25 mouse cellular contexts compared by ENCODE assay signal in the genomic region with DNA sequence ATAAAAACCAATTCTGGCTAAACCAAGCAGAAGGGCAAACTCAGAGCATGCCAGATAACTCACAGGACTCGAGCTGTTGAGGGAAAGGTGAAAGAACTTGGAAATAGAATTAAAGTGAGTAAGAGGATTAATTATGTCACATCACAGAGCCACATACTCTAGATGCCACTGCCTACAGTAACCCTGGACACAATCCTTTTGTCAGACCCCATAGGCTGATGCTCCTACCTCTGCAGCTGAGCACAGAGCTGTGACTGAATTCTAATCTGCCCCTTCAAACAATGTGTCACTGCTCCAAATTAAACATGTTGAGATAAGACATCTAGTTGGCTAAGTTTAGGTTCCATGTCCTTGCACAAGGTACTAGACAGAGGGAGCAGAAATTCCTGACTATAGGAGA.
"Had no signal": no experiment of that assay in that cellular context is flagged by ENCODE, and none has a peak within 500 bp of the region (broad histone marks: within the 10 kb centered on the region; RNA-seq: fewer than 3 reads in every experiment).

No protein-coding gene starts in this region.

- H3K9ac ChIP-seq: limb, embryonic 13.5 days; liver, embryonic 12.5 days; liver, embryonic 15.5 days; lung, embryonic 15.5 days; midbrain, embryonic 15.5 days; neural tube, embryonic 12.5 days; neural tube, embryonic 15.5 days had no signal

- H3K9me3 ChIP-seq: limb, embryonic 10.5 days; limb, embryonic 13.5 days; liver, embryonic 12.5 days; liver, embryonic 15.5 days; lung, embryonic 15.5 days; megakaryocyte, embryonic 14.5 days; midbrain, embryonic 10.5 days; midbrain, embryonic 15.5 days; neural tube, embryonic 12.5 days; neural tube, embryonic 15.5 days had no signal

- H3K36me3 ChIP-seq: liver, embryonic 12.5 days; liver, embryonic 15.5 days; lung, embryonic 15.5 days; midbrain, embryonic 10.5 days; midbrain, embryonic 15.5 days; neural tube, embryonic 12.5 days; neural tube, embryonic 15.5 days had no signal

- H3K27ac ChIP-seq: kidney, postnatal 0 days; layer of hippocampus, adult 2 months; limb, embryonic 10.5 days; limb, embryonic 13.5 days; liver, embryonic 12.5 days; liver, embryonic 15.5 days; lung, embryonic 15.5 days; midbrain, embryonic 10.5 days; midbrain, embryonic 15.5 days; neural tube, embryonic 12.5 days; neural tube, embryonic 15.5 days; stomach, postnatal 0 days had no signal

- H3K4me2 ChIP-seq: limb, embryonic 13.5 days; liver, embryonic 12.5 days; liver, embryonic 15.5 days; lung, embryonic 15.5 days; midbrain, embryonic 15.5 days; neural tube, embryonic 12.5 days; neural tube, embryonic 15.5 days had no signal

- DNase-seq: kidney, postnatal 25 days; layer of hippocampus, adult 9-11 months; liver; lung, adult 18-20 months; lung, postnatal 10 days; lung, postnatal 36 days; right cerebral cortex, adult 18-20 months; right cerebral cortex, postnatal 14 days; right cerebral cortex, postnatal 4 days; thymus, adult 2 months; thymus, postnatal 14 days; thymus, postnatal 4 days had no signal

- H3K4me1 ChIP-seq: limb, embryonic 13.5 days; liver, embryonic 12.5 days; liver, embryonic 15.5 days; megakaryocyte, embryonic 14.5 days; midbrain, embryonic 15.5 days; neural tube, embryonic 12.5 days; neural tube, embryonic 15.5 days had no signal

- ATAC-seq: liver, embryonic 12.5 days; midbrain, embryonic 15.5 days had no signal

- H3K27me3 ChIP-seq: limb, embryonic 13.5 days; liver, embryonic 12.5 days; liver, embryonic 15.5 days; lung, embryonic 15.5 days; megakaryocyte, embryonic 14.5 days; midbrain, embryonic 15.5 days; neural tube, embryonic 12.5 days; neural tube, embryonic 15.5 days had no signal

- H3K4me3 ChIP-seq: layer of hippocampus, adult 2 months; limb, embryonic 10.5 days; limb, embryonic 13.5 days; liver, embryonic 12.5 days; liver, embryonic 15.5 days; lung, embryonic 15.5 days; megakaryocyte, embryonic 14.5 days; midbrain, embryonic 10.5 days; midbrain, embryonic 15.5 days; neural tube, embryonic 12.5 days; neural tube, embryonic 15.5 days had no signal
